Mouse (Mus musculus) midbrain, embryonic 12.5 days (tissue): ENCODE data around the gene Cipc. TPM values are rescaled to one million over a fixed set of nuclear protein-coding genes. Genes with fewer than 3 reads are reported as not detected.

Experiments used
- ATAC-seq: fragments of 200-750 bp; cut with Nextera tagmentation; 2 replicates; pipeline ENCODE4 v1.8.0; 2017; ENCODE audit warnings: low read depth, moderate TSS enrichment, moderate library complexity; ENCODE audit not compliant: low FRiP score
- H3K27ac ChIP-seq: fragments of 300-500 bp; sonication (generic); replicated peaks from 2 replicates; pipeline ENCODE4 v1.5.1; 2016; ENCODE audit warnings: mild to moderate bottlenecking
- H3K27me3 ChIP-seq: fragments of 300-500 bp; sonication (generic); 2 replicates; pipeline ENCODE4 v1.6.1; 2016; ENCODE audit warnings: mild to moderate bottlenecking
- H3K36me3 ChIP-seq: fragments of 300-500 bp; sonication (generic); 2 replicates; pipeline ENCODE4 v1.6.1; 2016
- H3K4me1 ChIP-seq: fragments of 300-500 bp; sonication (generic); 2 replicates; pipeline ENCODE4 v1.6.1; 2016
- H3K4me2 ChIP-seq: fragments of 300-500 bp; sonication (generic); replicated peaks from 2 replicates; pipeline ENCODE4 v1.6.1; 2016; ENCODE audit warnings: mild to moderate bottlenecking, moderate library complexity
- H3K4me3 ChIP-seq: fragments of 300-500 bp; sonication (generic); 2 replicates; pipeline ENCODE4 v1.5.1; 2016; ENCODE audit warnings: mild to moderate bottlenecking
- H3K9ac ChIP-seq: fragments of 300-500 bp; sonication (generic); replicated peaks from 2 replicates; pipeline ENCODE4 v1.6.1; 2016; ENCODE audit warnings: mild to moderate bottlenecking, moderate library complexity
- H3K9me3 ChIP-seq: fragments of 300-500 bp; sonication (generic); 2 replicates; pipeline ENCODE4 v1.6.1; 2016; ENCODE audit warnings: mild to moderate bottlenecking
- WGBS: fragments of 180-500 bp; shearing (Covaris S2); methylation state at CpG from one replicate; pipeline ENCODE4 v1.1.7; 2016; 5-methylcytosine and 5-hydroxymethylcytosine counted together
- polyA plus RNA-seq: library from polyadenylated mRNA; unstranded; fragments of >200 nt; fragmentation: Nextera tagmentation; extraction: Ambion mirVana; gene quantifications from 2 replicates; pipeline ENCODE4 v1.2.1, GENCODE M21; 2016

Gene Cipc
- polyA plus RNA-seq, 1 experiment from 2014 or later: 44.3 TPM

- Histone ChIP-seq H3K36me3 (peaks cover 21% of the 10 kb centered on the region), H3K9ac (no peak overlapping the region), H3K27me3 (no peaks in the 10 kb centered on the region), H3K4me3 (no peak overlapping the region), H3K4me1 (peaks cover 49% of the 10 kb centered on the region), H3K27ac (no peak overlapping the region), H3K9me3 (no peaks in the 10 kb centered on the region), H3K4me2 (no peak overlapping the region)
- ATAC-seq: no peak
- 98% methylated on average over 3 of the region's 3 CpGs for WGBS
These were observed 4.1 kb downstream of the Cipc start for GRCm38 (mm10) chr12:86950961-86951360.

GRCm38 (mm10) chr12:86952331-86952850, 5.5 kb downstream of the Cipc start:
- no peak overlapping the region for H3K9ac ChIP-seq
- H3K27ac ChIP-seq: peak overlapping the region; percentile 35
- no peaks in the 10 kb centered on the region for H3K9me3 ChIP-seq
- no peaks in the 10 kb centered on the region for H3K27me3 ChIP-seq
- H3K4me1 ChIP-seq: peaks cover 46% of the 10 kb centered on the region
- no peak overlapping the region for H3K4me3 ChIP-seq
- peaks cover 33% of the 10 kb centered on the region for H3K36me3 ChIP-seq
- 66% methylated on average over 10 of the region's 10 CpGs for WGBS
- no peak overlapping the region for H3K4me2 ChIP-seq
- ATAC-seq: no peak

- H3K4me3 ChIP-seq: no peak overlapping the region
- whole genome bisulfite sequencing: 95% methylated on average over 2 of the region's 2 CpGs
- H3K4me1 ChIP-seq: peaks cover 13% of the 10 kb centered on the region
- no peak overlapping the region for H3K9ac ChIP-seq
- no peak overlapping the region for H3K27ac ChIP-seq
- H3K36me3 ChIP-seq: peaks cover 65% of the 10 kb centered on the region
- H3K9me3 ChIP-seq: no peaks in the 10 kb centered on the region
- H3K27me3 ChIP-seq: no peaks in the 10 kb centered on the region
- H3K4me2 ChIP-seq: no peak overlapping the region
- no peak for ATAC-seq
These were observed 9.1 kb downstream of the Cipc start for GRCm38 (mm10) chr12:86955894-86956293.

GRCm38 (mm10) chr12:86958558-86958957, 11.7 kb downstream of the Cipc start:
- H3K27ac ChIP-seq: no peak overlapping the region
- 0 out of 2 replicates have a peak, but pooled peaks cover 2% of the 10 kb centered on the region for H3K4me1 ChIP-seq
- H3K27me3 ChIP-seq: no peaks in the 10 kb centered on the region
- H3K36me3 ChIP-seq: peaks cover 88% of the 10 kb centered on the region
- H3K4me3 ChIP-seq: no peak overlapping the region
- no peak overlapping the region for H3K4me2 ChIP-seq
- no peak for ATAC-seq
- H3K9ac ChIP-seq: no peak overlapping the region
- no peaks in the 10 kb centered on the region for H3K9me3 ChIP-seq
- 91% methylated on average over 5 of the region's 5 CpGs for WGBS

- no peak for ATAC-seq
- Histone ChIP-seq H3K36me3 (peaks cover 91% of the 10 kb centered on the region), H3K4me1 (0 out of 2 replicates have a peak, but pooled peaks cover 2% of the 10 kb centered on the region), H3K9ac (no peak overlapping the region), H3K4me2 (no peak overlapping the region), H3K27me3 (no peaks in the 10 kb centered on the region), H3K9me3 (no peaks in the 10 kb centered on the region), H3K4me3 (no peak overlapping the region), H3K27ac (no peak overlapping the region)
- WGBS: 96% methylated on average over 5 of the region's 5 CpGs
These were observed 12.8 kb downstream of the Cipc start for GRCm38 (mm10) chr12:86959661-86960060.

GRCm38 (mm10) chr12:86960138-86960537, 13.3 kb downstream of the Cipc start:
- ATAC-seq: no peak
- Histone ChIP-seq H3K9ac (no peak overlapping the region), H3K27ac (no peak overlapping the region), H3K4me2 (no peak overlapping the region), H3K9me3 (no peaks in the 10 kb centered on the region), H3K4me1 (0 out of 2 replicates have a peak, but pooled peaks cover 2% of the 10 kb centered on the region), H3K27me3 (no peaks in the 10 kb centered on the region), H3K4me3 (no peak overlapping the region), H3K36me3 (peaks cover 89% of the 10 kb centered on the region)
- WGBS: 88% methylated on average over 15 of the region's 15 CpGs

- peak overlapping the region; percentile 15; the same call in 1 of the 2 replicates for H3K9ac ChIP-seq
- H3K4me2 ChIP-seq: no peak overlapping the region
These were observed 14.0 kb downstream of the Cipc start for GRCm38 (mm10) chr12:86960791-86961335.

GRCm38 (mm10) chr12:86961589-86962344, 14.9 kb downstream of the Cipc start:
- Histone ChIP-seq H3K27me3 (no peaks in the 10 kb centered on the region), H3K4me1 (0 out of 2 replicates have a peak, but pooled peaks cover 2% of the 10 kb centered on the region), H3K36me3 (peaks cover 74% of the 10 kb centered on the region), H3K4me3 (no peak overlapping the region), H3K9ac (0 out of 2 replicates have a peak overlapping the region, but pooled peaks have one; percentile 6), H3K27ac (peak overlapping the region; percentile 56), H3K9me3 (no peaks in the 10 kb centered on the region), H3K4me2 (no peak overlapping the region)
- 72% methylated on average over 11 of the region's 11 CpGs for WGBS
- ATAC-seq: no peak

More at GRCm38 (mm10) chr12:86960791-86961335, 14.0 kb downstream of the Cipc start:
- H3K27ac ChIP-seq: no peak overlapping the region
- H3K4me3 ChIP-seq: no peak overlapping the region
- no peaks in the 10 kb centered on the region for H3K9me3 ChIP-seq
- H3K36me3 ChIP-seq: peaks cover 82% of the 10 kb centered on the region
- no peak for ATAC-seq
- no peaks in the 10 kb centered on the region for H3K27me3 ChIP-seq
- 97% methylated on average over 3 of the region's 3 CpGs for WGBS
- 0 out of 2 replicates have a peak, but pooled peaks cover 2% of the 10 kb centered on the region for H3K4me1 ChIP-seq

- H3K27me3 ChIP-seq: no peaks in the 10 kb centered on the region
- ATAC-seq: no peak
- peaks cover 6% of the 10 kb centered on the region; the same call in 1 of the 2 replicates for H3K4me1 ChIP-seq
- no peak overlapping the region for H3K4me2 ChIP-seq
- WGBS: 91% methylated on average over 16 of the region's 16 CpGs
- peaks cover 52% of the 10 kb centered on the region for H3K36me3 ChIP-seq
- no peak overlapping the region for H3K4me3 ChIP-seq
- no peak overlapping the region for H3K27ac ChIP-seq
- no peak overlapping the region for H3K9ac ChIP-seq
- no peaks in the 10 kb centered on the region for H3K9me3 ChIP-seq
These were observed 17.6 kb downstream of the Cipc start for GRCm38 (mm10) chr12:86964278-86965057.

GRCm38 (mm10) chr12:86965237-86965799, 18.5 kb downstream of the Cipc start:
- no peaks in the 10 kb centered on the region for H3K9me3 ChIP-seq
- WGBS: 93% methylated on average over 4 of the region's 4 CpGs
- ATAC-seq: no peak
- no peak overlapping the region for H3K27ac ChIP-seq
- peaks cover 43% of the 10 kb centered on the region for H3K36me3 ChIP-seq
- H3K4me2 ChIP-seq: no peak overlapping the region
- H3K9ac ChIP-seq: no peak overlapping the region
- H3K4me3 ChIP-seq: no peak overlapping the region
- H3K4me1 ChIP-seq: peaks cover 6% of the 10 kb centered on the region; the same call in 1 of the 2 replicates
- no peaks in the 10 kb centered on the region for H3K27me3 ChIP-seq

- WGBS: 67% methylated on average over 13 of the region's 13 CpGs
- no peaks in the 10 kb centered on the region for H3K9me3 ChIP-seq
- ATAC-seq: no peak
- H3K4me1 ChIP-seq: peaks cover 16% of the 10 kb centered on the region
- H3K4me2 ChIP-seq: no peak overlapping the region
- no peak overlapping the region for H3K27ac ChIP-seq
- H3K27me3 ChIP-seq: no peaks in the 10 kb centered on the region
- no peak overlapping the region for H3K4me3 ChIP-seq
- H3K9ac ChIP-seq: no peak overlapping the region
- H3K36me3 ChIP-seq: peaks cover 10% of the 10 kb centered on the region
These were observed 21.8 kb downstream of the Cipc start for GRCm38 (mm10) chr12:86968468-86969219.
